Mouse (Mus musculus): ENCODE measurements around the gene 9030624G23Rik.
"Not testable (repeated sequence)": the region's sequence is repeated elsewhere in the genome, so short reads cannot be mapped to it uniquely, and the experiment has no call there.

The 9030624G23Rik gene

GRCm38 (mm10) chr12:24097108-24097520 lies at the start of gene 9030624G23Rik:
TSS of gene 9030624G23Rik (minus strand) at chr12:24097246.
- DNase-seq (ENCODE audit: low spot score in 2 of 2), result peak; percentile 67 to 71

- DNase-seq (ENCODE audit: low spot score in 2 of 2), result not testable (repeated sequence)
Observed at GRCm38 (mm10) chr12:24083096-24083495, 13.9 kb downstream of the 9030624G23Rik start.
